Mouse (Mus musculus): ENCODE measurements around the gene Daw1.

DNA sequence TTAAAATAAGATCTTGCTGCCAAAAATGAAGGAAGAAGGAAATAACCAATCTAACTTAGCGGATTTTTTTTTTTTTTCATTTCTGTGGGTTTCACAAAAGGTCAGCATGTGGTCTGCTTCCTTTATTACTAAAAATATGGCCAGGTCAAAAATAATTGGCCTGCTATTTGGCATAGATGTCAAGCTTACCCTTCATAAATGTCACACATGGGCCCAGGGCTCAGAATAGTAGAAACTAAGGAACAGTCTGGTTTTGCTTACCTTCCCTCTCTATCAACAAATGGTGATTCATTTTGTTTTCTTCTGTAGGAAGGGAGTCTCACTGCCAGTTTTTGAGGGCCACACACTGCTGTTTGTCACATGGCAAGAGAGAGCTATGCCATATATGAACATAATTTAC lies 92.2 kb downstream of the Daw1 start:
- TF ChIP-seq CTCF (IDR thresholded peaks at IDR 0.05; ENCODE audit: extremely low read depth, insufficient read length, insufficient replicate concordance, low read depth, low read length), result no peak
- TF ChIP-seq POLR2A (IDR thresholded peaks at IDR 0.05; ENCODE audit: low read depth, low read length), result no peak

All from small intestine, adult 2 months (tissue).